Mouse (Mus musculus) layer of hippocampus, postnatal 25 days (tissue): ENCODE results near the gene Kcnip1. TPM values are rescaled to one million over a fixed set of nuclear protein-coding genes. Genes with fewer than 3 reads are reported as not detected.

Experiments
- DNase-seq, 2 experiments: peaks; one replicate each; pipeline ENCODE4 v3.0.0; 2022; ENCODE audit warnings: mixed read lengths in 2 of 2, low spot score in 1 of 2; ENCODE audit errors: extremely low spot score in 1 of 2
- total RNA-seq, 2 experiments: library from RNA; stranded (reverse); gene quantifications; 2 replicates each; pipeline ENCODE4 v1.2.3; 2021

The Kcnip1 gene
- total RNA-seq, 2 experiments from 2014 or later: 23.0 to 24.2 TPM

- no peak for DNase-seq
Measured at GRCm38 (mm10) chr11:33598986-33599385, 394.0 kb downstream of the Kcnip1 start, which contains the start of gene D130052B06Rik. Gene D130052B06Rik, plus strand, starts transcription at chr11:33599302.

DNA sequence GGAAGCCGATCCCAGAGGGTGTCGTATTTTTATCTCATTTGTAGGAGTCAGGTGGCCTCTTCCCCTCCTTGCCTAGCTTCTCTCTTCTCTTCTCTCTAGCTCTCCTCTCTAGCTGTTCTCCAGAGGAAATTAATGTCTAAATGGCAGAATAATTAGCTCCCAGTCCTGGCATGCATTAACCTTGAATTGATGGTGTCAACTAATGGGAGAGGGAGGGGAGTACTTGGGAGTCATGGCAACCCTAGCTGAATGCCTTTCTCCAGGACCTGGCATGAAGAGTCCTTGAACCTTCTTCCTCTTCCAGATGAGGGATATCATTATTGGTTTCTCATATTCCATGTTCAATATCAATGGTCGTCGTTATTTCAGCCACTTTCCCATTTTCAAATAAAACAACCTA lies 396.3 kb downstream of the Kcnip1 start:
- no peak for DNase-seq

GRCm38 (mm10) chr11:33592826-33593225 lies 400.1 kb downstream of the Kcnip1 start:
- no peak for DNase-seq

DNA sequence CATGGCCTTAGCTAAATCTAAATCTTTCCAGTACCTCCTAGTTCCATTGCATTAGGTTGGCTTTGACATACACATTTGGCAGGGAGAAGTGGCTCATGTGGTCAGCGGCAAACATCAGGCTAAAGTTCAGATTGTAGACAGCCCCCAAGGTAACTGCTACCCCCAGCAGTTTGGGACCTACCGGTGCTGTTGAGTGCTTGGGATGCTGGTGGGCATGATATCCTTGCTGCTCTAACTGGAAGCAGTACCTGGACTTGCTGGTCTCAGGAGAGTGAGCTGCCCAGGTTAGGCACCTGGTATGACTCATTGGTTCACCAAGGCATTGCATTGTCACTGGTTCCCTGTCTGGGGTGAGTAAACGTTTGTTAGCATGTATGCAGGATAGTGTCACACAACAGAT lies 402.2 kb downstream of the Kcnip1 start:
- DNase-seq: no peak

- DNase-seq: no peak
Measured at GRCm38 (mm10) chr11:33586614-33587013, 406.3 kb downstream of the Kcnip1 start.

GRCm38 (mm10) chr11:33579621-33580020 lies 413.3 kb downstream of the Kcnip1 start:
- no peak for DNase-seq

Other genes starting within 250 kb of the Kcnip1 start
- gene Kcnmb1, start 30.1 kb downstream of the Kcnip1 start, total RNA-seq: under 1 TPM; 0.16 to 0.30 TPM
- gene Lcp2, start 53.8 kb upstream of the Kcnip1 start, total RNA-seq: 1 to 10 TPM; 3.2 to 3.3 TPM
- gene 4930469K13Rik, start 105.4 kb upstream of the Kcnip1 start, total RNA-seq: not detected
- gene Foxi1, start 214.9 kb upstream of the Kcnip1 start, total RNA-seq: not detected